Mouse (Mus musculus) fat pad, adult 2 months (tissue): ENCODE measurements around the gene Aldoc.
"Not testable (repeated sequence)": the region's sequence is repeated elsewhere in the genome, so short reads cannot be mapped to it uniquely, and the experiment has no call there.

Experiments used
- DNase-seq: peaks from one replicate; pipeline ENCODE4 v3.0.0-alpha.2; 2011; ENCODE audit warnings: low read depth, low spot score; ENCODE audit errors: extremely low read depth

The Aldoc gene

GRCm38 (mm10) chr11:78322860-78323259, at the start of gene Aldoc:
TSS of gene Aldoc (plus strand) at chr11:78322968.
- DNase-seq = peak; percentile 70

GRCm38 (mm10) chr11:78275596-78275995, 47.2 kb upstream of the Aldoc start:
- DNase-seq = no peak

- DNase-seq = not testable (repeated sequence)
Observed at GRCm38 (mm10) chr11:78276169-78276568, 46.6 kb upstream of the Aldoc start.

- DNase-seq = no peak
Observed at GRCm38 (mm10) chr11:78278853-78279252, 43.9 kb upstream of the Aldoc start.

- no peak for DNase-seq
Observed at GRCm38 (mm10) chr11:78279586-78279985, 43.2 kb upstream of the Aldoc start.

GRCm38 (mm10) chr11:78289146-78289763, 33.5 kb upstream of the Aldoc start:
- no peak for DNase-seq

- DNase-seq = no peak
Observed at GRCm38 (mm10) chr11:78290654-78291053, 32.1 kb upstream of the Aldoc start, which contains the start of gene BC030499. TSS of gene BC030499 (plus strand) at chr11:78290841.

GRCm38 (mm10) chr11:78294585-78294984, 28.2 kb upstream of the Aldoc start:
- no peak for DNase-seq

- DNase-seq = no peak
Observed at GRCm38 (mm10) chr11:78300917-78301316, 21.9 kb upstream of the Aldoc start.

- peak; percentile 21 for DNase-seq
Observed at GRCm38 (mm10) chr11:78301357-78302084, 21.2 kb upstream of the Aldoc start, which contains the start of gene Spag5. TSS of gene Spag5 (plus strand) at chr11:78301529.

- no peak for DNase-seq
Observed at GRCm38 (mm10) chr11:78305272-78305671, 17.5 kb upstream of the Aldoc start.

GRCm38 (mm10) chr11:78310861-78311511, 11.8 kb upstream of the Aldoc start:
- no peak for DNase-seq

GRCm38 (mm10) chr11:78313662-78314061, 9.1 kb upstream of the Aldoc start:
- no peak for DNase-seq

GRCm38 (mm10) chr11:78318411-78318810, 4.4 kb upstream of the Aldoc start:
- DNase-seq = no peak

- DNase-seq = no peak
Observed at GRCm38 (mm10) chr11:78322076-78322831, 514 bp upstream of the Aldoc start.

GRCm38 (mm10) chr11:78324000-78324785, 1.4 kb downstream of the Aldoc start:
- DNase-seq = no peak

GRCm38 (mm10) chr11:78324965-78325364, 2.2 kb downstream of the Aldoc start:
- DNase-seq = no peak

- no peak for DNase-seq
Observed at GRCm38 (mm10) chr11:78327215-78327614, 4.4 kb downstream of the Aldoc start.

- no peak for DNase-seq
Observed at GRCm38 (mm10) chr11:78327634-78328511, 5.1 kb downstream of the Aldoc start, which contains the start of gene Pigs. TSS of gene Pigs (plus strand) at chr11:78328415.
